Mouse (Mus musculus) G1E (cell line): ENCODE measurements around the gene Rgl1.

Experiments used
- CTCF ChIP-seq: IDR thresholded peaks from 2 replicates; pipeline ENCODE4 v1.5.1; 2012; ENCODE audit warnings: low read depth, low read length, inconsistent platforms, mixed read lengths
- GATA2 ChIP-seq: IDR thresholded peaks from 2 replicates; pipeline ENCODE4 v1.6.1; 2012; ENCODE audit warnings: low read depth, low read length, inconsistent platforms, borderline replicate concordance

DNA sequence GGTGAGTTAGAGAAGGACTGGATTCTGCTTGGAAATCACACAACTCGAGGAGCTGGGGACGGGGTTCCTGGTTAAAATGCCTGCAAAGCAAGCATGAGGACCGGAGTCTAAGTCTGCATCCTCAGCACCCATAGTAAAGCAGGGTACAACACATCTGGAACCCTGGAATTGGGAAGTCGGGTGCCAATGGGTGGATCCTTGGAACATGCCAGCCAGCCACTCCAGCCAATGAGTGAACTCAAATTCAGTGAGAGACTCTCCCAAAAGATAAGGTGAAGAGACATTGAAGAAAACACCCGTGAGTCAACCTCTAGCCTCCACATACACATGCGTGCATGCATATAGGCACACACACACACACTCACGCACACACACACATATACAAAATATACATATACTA, 172.8 kb downstream of the Rgl1 start:
- TF ChIP-seq GATA2, result no peak
- TF ChIP-seq CTCF, result no peak
